Mouse (Mus musculus): ENCODE data around the gene Thpo.

DNA sequence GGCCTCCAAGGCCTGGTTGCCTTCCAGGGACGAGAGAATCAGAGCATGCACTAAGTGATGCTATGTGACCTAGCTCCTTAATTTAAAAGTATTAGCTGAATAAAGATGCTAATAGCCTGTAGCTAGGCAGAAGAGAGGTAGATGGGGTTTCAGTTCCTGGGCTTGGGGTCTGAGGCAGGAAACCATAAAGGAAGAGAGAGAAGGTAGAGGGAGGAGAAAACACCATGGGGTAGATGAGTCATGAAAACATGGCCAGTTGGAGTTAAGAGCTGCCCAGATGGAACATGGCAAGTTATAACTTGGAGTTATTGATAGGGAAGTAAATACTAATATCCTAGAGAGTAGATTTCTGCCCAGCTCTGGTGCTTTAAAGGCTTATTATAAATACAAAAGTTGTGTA lies 23.1 kb upstream of the Thpo start:
- TF ChIP-seq CTCF (IDR thresholded peaks at IDR 0.05; ENCODE audit: low read depth, low read length): no peak
- no peak for TF ChIP-seq GATA1 (IDR thresholded peaks at IDR 0.05; ENCODE audit: borderline replicate concordance, low read length)
- TF ChIP-seq TAL1 (conservative IDR thresholded peaks at IDR 0.05; ENCODE audit: low read depth, low read length): no peak
- TF ChIP-seq POLR2AphosphoS5 (IDR thresholded peaks at IDR 0.05; ENCODE audit: insufficient replicate concordance, low read depth, low read length): no peak
- no peak for TF ChIP-seq GATA2 (IDR thresholded peaks at IDR 0.05; ENCODE audit: borderline replicate concordance, low read depth, low read length)
